In the genomic region with DNA sequence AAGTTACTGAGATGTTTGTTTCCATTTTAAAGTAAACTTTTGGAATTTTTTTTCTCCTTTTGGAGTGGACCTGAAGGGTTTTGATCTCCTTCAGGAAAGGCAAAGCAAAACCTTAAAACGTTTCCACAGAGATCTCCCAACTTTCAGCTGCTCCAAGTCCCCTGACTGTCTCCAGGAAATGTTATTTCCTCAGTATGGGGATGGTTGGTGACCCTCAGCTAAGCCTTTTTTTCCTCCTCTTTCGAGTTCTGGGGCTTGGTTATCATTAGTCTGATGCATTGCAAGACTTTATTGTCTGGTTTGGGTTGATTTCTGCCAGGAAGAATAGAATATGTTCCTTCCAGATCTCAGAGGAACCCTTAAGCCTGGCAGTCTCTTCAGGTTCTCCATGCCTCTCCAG, we compare ENCODE assay signal across 9 mouse cellular contexts. TPM values are rescaled to one million over a fixed set of nuclear protein-coding genes. Genes with fewer than 3 reads are reported as not detected.
DNase-seq lines count a peak whose midpoint lies in the region; ATAC-seq and TF ChIP-seq lines count a peak whose summit lies in the region.
"Had no signal": no experiment of that assay in that cellular context is flagged by ENCODE, and none has a peak within 500 bp of the region (broad histone marks: within the 10 kb centered on the region; RNA-seq: fewer than 3 reads in every experiment).

No protein-coding gene starts in this region.

- peak overlapping the region; percentile 81; the same call in 1 of the 2 replicates for H3K4me3 ChIP-seq in kidney, embryonic 16.5 days (ENCODE audit: low read length)
- H3K4me3 ChIP-seq in embryonic facial prominence, embryonic 14.5 days (ENCODE audit: low read depth, low read length): peak overlapping the region; percentile 67
- peak overlapping the region; percentile 90 for H3K4me3 ChIP-seq in hindbrain, embryonic 15.5 days
- H3K4me3 ChIP-seq in midbrain, postnatal 0 days (ENCODE audit: low read depth, low read length): peak overlapping the region; percentile 63

- no peaks in the 10 kb centered on the region for H3K9me3 ChIP-seq in kidney, embryonic 16.5 days (ENCODE audit: low read length)
- no peaks in the 10 kb centered on the region for H3K9me3 ChIP-seq in embryonic facial prominence, embryonic 14.5 days (ENCODE audit: control insufficient read depth, low read length)
- no peaks in the 10 kb centered on the region for H3K9me3 ChIP-seq in hindbrain, embryonic 15.5 days
- H3K9me3 ChIP-seq in midbrain, postnatal 0 days (ENCODE audit: low read length): no peaks in the 10 kb centered on the region

- H3K4me2 ChIP-seq in kidney, embryonic 16.5 days (replicated peaks; ENCODE audit: low read depth, low read length): peak overlapping the region; percentile 77
- peak overlapping the region; percentile 69 for H3K4me2 ChIP-seq in embryonic facial prominence, embryonic 14.5 days (ENCODE audit: low read depth, low read length)
- peak overlapping the region; percentile 93 for H3K4me2 ChIP-seq in hindbrain, embryonic 15.5 days
- H3K4me2 ChIP-seq in midbrain, postnatal 0 days (ENCODE audit: low read depth, low read length, poor library complexity, severe bottlenecking): peak overlapping the region; percentile 88

- peak overlapping the region; percentile 98; the same call in 1 of the 2 replicates for H3K27ac ChIP-seq in kidney, embryonic 16.5 days (ENCODE audit: low read length)
- H3K27ac ChIP-seq in embryonic facial prominence, embryonic 14.5 days (replicated peaks; ENCODE audit: low read depth, low read length): peak overlapping the region; percentile 91
- H3K27ac ChIP-seq in hindbrain, embryonic 15.5 days (replicated peaks): peak overlapping the region; percentile 97
- peak overlapping the region; percentile 95 for H3K27ac ChIP-seq in midbrain, postnatal 0 days (ENCODE audit: low read depth, low read length)

- ATAC-seq in kidney, embryonic 16.5 days (ENCODE audit: low FRiP score, low TSS enrichment): no peak
- no peak for ATAC-seq in embryonic facial prominence, embryonic 14.5 days (ENCODE audit: low read depth)
- ATAC-seq in hindbrain, embryonic 15.5 days (ENCODE audit: low FRiP score, low read depth): no peak
- ATAC-seq in midbrain, postnatal 0 days (ENCODE audit: low FRiP score): no peak

- H3K9ac ChIP-seq in kidney, embryonic 16.5 days (replicated peaks; ENCODE audit: low read length): peak overlapping the region; percentile 93; the same call in 1 of the 2 replicates
- H3K9ac ChIP-seq in embryonic facial prominence, embryonic 14.5 days (ENCODE audit: low read depth, low read length): peak overlapping the region; percentile 86
- H3K9ac ChIP-seq in hindbrain, embryonic 15.5 days: peak overlapping the region; percentile 96
- H3K9ac ChIP-seq in midbrain, postnatal 0 days (replicated peaks; ENCODE audit: low read length, poor library complexity, severe bottlenecking): peak overlapping the region; percentile 73

- DNase-seq in kidney, postnatal 36 days: no peak
- no peak for DNase-seq in embryonic facial prominence, embryonic 14.5 days (ENCODE audit: low spot score)
- no peak for DNase-seq in midbrain, postnatal 0 days (ENCODE audit: low spot score)
- DNase-seq in spleen, postnatal 14 days (ENCODE audit: low spot score in 2 of 2): no peak
- no peak for DNase-seq in right cerebral cortex, postnatal 25 days
- no peak for DNase-seq in spleen, postnatal 36 days (ENCODE audit: low spot score in 2 of 2)
- DNase-seq: layer of hippocampus, adult 9-11 months had no signal

- no peaks in the 10 kb centered on the region for H3K36me3 ChIP-seq in kidney, embryonic 16.5 days (ENCODE audit: insufficient read depth, low read length)
- no peaks in the 10 kb centered on the region for H3K36me3 ChIP-seq in embryonic facial prominence, embryonic 14.5 days (ENCODE audit: control insufficient read depth, insufficient read depth, low read length)
- H3K36me3 ChIP-seq in hindbrain, embryonic 15.5 days: no peaks in the 10 kb centered on the region
- no peaks in the 10 kb centered on the region for H3K36me3 ChIP-seq in midbrain, postnatal 0 days (ENCODE audit: insufficient read depth, low read length)

- WGBS in kidney, embryonic 16.5 days: 30% methylated on average over 2 of the region's 2 CpGs
- WGBS in embryonic facial prominence, embryonic 14.5 days: 15% methylated on average over 2 of the region's 2 CpGs
- WGBS in hindbrain, embryonic 15.5 days: 18% methylated on average over 2 of the region's 2 CpGs
- WGBS in midbrain, postnatal 0 days: 12% methylated on average over 2 of the region's 2 CpGs

- H3K4me1 ChIP-seq in kidney, embryonic 16.5 days (ENCODE audit: insufficient read depth, low read length): peaks cover 32% of the 10 kb centered on the region
- peaks cover 32% of the 10 kb centered on the region for H3K4me1 ChIP-seq in embryonic facial prominence, embryonic 14.5 days (ENCODE audit: control insufficient read depth, insufficient read depth, low read length)
- H3K4me1 ChIP-seq in hindbrain, embryonic 15.5 days (replicated peaks): peaks cover 50% of the 10 kb centered on the region
- H3K4me1 ChIP-seq in midbrain, postnatal 0 days (ENCODE audit: insufficient read depth, low read length): peaks cover 15% of the 10 kb centered on the region; the same call in 1 of the 2 replicates

- no peaks in the 10 kb centered on the region for H3K27me3 ChIP-seq in kidney, embryonic 16.5 days (ENCODE audit: insufficient read depth, low read length)
- H3K27me3 ChIP-seq in embryonic facial prominence, embryonic 14.5 days (replicated peaks; ENCODE audit: control insufficient read depth, insufficient read depth, low read length): no peaks in the 10 kb centered on the region
- no peaks in the 10 kb centered on the region for H3K27me3 ChIP-seq in hindbrain, embryonic 15.5 days
- H3K27me3 ChIP-seq in midbrain, postnatal 0 days (ENCODE audit: insufficient read depth, low read length): no peaks in the 10 kb centered on the region

- no peak for TF ChIP-seq CTCF in midbrain, postnatal 0 days (IDR thresholded peaks at IDR 0.05)

RNA-seq across cellular contexts. Expression of gene Zfp462, which starts 5.3 kb away (rescaled TPM):
- 3.4 and 3.8 TPM in 2 replicates for polyA plus RNA-seq in kidney, embryonic 16.5 days (2015; fragmentation: Nextera tagmentation; extraction: Ambion mirVana)
- polyA plus RNA-seq in embryonic facial prominence, embryonic 14.5 days (2014; fragmentation: Nextera tagmentation; extraction: Ambion mirVana): 3.0 and 6.7 TPM in 2 replicates
- polyA plus RNA-seq in hindbrain, embryonic 15.5 days (2015; fragmentation: Nextera tagmentation; extraction: Ambion mirVana): 9.6 and 10.7 TPM in 2 replicates
- 51.5 and 55.2 TPM in 2 replicates for total RNA-seq in midbrain, postnatal 0 days (2014; rRNA removed)
- polyA plus RNA-seq in midbrain, postnatal 0 days (2015; fragmentation: Nextera tagmentation; extraction: Ambion mirVana): 6.2 and 9.1 TPM in 2 replicates
